Mouse (Mus musculus) cerebellum, adult 11-12 months (tissue): ENCODE data around the gene Cyb561d2.
"Not testable (repeated sequence)": the region's sequence is repeated elsewhere in the genome, so short reads cannot be mapped to it uniquely, and the experiment has no call there.

ENCODE experiments used
- DNase-seq: peaks from one replicate; pipeline ENCODE4 v3.0.0; 2022

Cyb561d2 gene

DNA sequence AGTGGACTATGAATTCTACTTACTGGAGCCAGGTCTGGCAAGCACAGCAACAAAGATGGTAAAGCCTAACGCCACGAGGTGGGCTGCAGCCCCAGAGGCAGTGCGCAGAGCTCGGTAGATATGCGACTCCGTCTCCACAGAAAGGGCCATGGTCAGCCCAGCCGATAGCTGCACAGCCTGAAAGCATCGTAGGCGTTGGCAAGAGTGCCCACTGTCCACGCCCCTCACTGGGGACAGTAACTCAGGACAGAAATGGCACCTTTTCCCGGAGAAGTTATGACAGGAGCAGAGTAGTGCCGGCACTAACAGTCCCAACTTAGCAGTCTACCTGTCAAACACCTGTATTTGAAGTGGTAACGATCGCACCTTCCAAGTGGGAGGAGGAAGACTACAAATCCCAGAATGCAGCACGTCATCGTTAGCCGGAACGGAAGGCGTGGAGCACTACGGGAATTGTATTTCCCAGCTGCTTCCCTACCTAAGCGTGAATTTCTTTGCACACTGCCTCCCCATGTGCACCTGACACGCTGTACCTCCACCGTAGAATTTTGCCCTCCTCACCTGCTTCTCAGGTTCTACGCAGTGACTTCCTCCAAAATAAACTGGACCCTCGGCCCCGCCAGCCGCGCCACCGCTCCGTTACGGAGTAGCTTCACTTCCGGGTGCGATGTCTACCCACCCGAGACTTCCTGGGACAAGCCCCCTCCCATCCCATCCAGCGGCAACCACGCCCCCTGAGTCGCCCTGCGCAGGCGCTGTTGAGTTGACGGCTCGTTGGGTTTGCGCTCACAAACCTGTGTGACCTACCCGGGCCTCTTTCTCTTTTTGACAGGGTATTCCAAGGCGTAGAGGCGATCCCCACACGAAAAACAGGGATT lies at the start of gene Cyb561d2, which contains the start of gene Nprl2:
Gene Cyb561d2 (minus strand): TSS at position 720 of the 878 bp plus-strand sequence.
Gene Nprl2 (plus strand): TSS at position 753 of the 878 bp plus-strand sequence.
- DNase-seq, result peak; percentile 93

DNA sequence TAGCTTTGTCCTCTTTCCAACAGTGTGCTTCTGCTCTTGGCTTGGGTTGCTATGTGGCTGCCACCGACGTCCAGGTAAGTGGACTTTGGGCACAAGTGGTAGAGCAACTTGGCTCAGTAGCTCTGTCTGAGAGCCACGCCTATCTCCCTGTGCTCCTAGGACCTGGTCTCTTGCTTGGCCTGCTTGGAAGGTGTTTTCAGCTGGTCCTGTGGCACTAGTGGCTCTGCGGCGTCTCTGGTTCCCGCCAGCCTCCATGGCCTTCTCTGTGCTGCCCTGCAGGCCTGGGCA lies 48.7 kb upstream of the Cyb561d2 start:
- DNase-seq, result no peak

DNA sequence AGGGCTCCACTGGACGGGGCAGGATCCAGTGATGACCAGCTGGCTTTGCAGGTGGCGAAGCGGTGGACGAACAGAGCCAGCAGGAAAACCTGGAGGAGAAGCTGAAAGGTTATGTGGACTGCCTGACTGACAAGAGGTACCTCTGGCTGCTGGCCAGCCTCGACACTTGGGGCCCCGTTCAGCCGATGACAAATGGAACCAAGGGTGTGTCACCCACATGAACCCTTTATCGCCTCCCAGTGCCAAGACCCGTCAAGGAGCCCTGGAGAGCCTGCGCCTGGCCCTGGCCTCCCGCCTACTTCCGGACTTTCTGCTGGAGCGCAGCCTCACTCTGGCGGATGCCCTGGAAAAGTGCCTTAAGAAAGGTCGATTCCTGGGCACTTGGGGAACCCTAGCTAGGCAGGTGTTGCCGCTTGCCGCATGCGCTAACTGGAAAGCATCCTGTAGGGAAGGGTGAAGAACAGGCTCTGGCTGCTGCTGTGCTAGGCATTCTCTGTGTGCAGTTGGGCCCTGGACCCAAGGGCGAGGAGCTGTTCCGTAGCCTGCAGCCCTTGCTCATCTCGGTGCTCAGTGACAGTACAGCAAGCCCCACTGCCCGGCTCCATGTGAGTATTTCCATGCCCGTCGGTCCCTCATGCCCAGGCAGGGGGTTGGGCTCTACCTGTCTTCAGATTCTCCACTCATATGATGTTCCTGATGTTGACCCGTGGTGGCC lies 48.2 kb upstream of the Cyb561d2 start:
- DNase-seq, result peak; percentile 76

DNA sequence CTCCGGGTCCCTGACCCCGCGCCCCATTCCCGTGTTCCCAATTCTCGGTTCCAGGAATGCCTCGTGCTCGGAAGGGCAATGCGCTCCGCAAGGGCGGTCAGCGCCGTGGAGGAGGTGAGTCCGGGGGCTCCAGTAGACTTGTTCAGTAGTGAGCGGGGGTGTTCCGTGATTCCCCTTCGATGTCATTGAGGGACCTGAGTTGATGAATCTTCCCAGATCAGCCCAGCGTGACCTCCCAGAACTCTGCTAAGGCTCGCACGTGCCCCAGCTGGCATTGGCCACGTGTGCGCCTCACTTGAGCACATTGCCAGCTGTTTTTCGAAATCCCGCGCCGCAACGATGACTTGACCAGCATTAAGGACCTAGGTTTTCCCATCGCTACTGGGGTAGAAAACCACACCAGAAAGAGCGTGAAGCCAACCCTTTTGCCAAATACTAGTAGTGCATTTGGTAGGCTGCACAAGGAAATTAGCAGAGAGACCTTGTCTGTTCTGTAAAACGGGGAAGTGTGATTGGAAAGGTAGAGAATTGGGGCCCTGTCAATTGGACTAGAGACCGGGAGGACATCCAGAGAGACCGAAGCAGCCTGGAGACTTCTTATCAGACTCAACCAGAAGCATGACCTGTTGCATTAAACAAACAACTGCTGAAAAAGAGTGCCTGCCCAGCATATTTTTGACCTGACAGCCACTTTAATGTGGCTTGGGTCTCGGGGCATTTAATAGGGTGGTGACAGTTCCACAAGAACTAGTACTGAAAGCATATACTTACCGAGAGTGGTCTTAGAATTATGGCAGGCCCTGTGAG lies 46.0 kb upstream of the Cyb561d2 start:
- no peak for DNase-seq

DNA sequence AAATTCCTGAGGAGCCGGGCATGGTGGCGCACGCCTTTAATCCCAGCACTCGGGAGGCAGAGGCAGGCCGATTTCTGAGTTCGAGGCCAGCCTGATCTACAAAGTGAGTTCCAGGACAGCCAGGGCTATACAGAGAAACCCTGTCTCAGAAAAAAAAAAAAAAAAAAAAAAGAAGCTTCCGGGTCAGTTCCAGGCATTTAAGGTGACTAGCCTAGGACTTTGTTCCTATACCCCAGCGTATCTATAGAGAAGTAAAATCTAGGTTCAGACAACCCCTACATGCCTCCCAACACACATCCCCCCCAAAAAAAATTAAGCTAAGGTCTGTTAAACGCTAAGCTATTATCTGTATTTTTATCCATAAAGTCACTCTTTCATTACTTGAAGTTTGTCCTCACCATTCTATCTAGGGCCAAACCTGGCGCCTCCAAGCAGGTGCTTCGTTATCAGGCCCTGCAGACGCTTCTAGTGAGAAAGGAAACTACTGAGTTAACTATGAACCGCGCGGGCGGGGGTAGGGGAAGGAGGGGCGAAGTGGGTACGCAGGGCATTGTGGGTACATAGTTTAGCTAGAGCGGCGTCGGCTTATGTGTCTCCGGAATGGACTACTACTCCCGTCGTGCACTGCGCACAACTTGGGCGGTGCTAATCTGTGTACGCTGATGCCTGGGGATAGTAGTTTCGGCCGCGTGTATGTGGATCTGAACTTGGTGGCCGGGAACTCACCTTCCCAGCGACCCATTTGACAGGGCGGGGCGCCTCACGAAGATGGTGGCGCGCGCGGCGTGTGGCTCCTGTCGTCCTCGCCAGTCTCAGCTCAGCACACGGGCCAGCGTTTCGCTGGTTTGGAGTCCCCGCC lies 45.2 kb upstream of the Cyb561d2 start, which contains the start of gene Ifrd2:
Gene Ifrd2 (plus strand): TSS at position 669 of the 859 bp plus-strand sequence.
- peak; percentile 99 for DNase-seq

DNA sequence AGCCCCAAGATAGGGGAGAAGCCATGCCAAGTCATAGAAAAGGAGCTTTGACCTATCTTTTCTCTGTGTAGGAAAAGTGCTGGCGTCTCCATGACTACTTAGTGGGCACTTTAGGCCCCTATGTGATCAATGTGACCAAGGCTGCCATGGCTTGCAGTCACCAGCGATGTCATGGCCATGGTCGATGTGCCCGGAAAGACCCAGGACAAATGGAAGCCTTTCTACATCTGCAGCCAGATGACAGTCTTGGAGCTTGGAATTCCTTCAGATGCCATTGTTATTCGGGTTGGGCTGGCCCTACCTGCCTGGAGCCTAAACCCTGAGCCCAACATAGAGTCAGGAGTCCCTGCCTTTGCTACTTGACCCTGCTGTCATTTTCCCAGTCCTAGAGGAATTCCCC lies 44.5 kb upstream of the Cyb561d2 start:
- peak; percentile 67 for DNase-seq

DNA sequence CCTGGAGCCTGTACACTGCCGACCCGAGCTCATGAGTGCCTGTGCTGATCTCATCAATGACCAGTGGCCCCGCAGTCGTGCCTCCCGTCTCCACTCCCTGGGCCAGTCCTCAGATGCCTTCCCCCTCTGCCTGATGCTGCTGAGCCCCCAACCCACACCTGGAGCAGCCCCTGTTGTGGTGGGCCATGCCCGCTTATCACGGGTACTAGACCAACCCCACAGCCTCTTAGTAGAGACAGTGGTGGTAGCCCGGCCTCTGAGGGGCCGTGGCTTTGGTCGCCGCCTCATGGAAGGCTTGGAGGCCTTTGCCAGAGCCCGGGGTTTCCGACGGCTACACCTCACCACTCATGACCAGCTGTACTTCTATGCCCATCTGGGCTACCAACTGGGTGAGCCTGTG lies 41.2 kb upstream of the Cyb561d2 start:
- DNase-seq, result no peak

DNA sequence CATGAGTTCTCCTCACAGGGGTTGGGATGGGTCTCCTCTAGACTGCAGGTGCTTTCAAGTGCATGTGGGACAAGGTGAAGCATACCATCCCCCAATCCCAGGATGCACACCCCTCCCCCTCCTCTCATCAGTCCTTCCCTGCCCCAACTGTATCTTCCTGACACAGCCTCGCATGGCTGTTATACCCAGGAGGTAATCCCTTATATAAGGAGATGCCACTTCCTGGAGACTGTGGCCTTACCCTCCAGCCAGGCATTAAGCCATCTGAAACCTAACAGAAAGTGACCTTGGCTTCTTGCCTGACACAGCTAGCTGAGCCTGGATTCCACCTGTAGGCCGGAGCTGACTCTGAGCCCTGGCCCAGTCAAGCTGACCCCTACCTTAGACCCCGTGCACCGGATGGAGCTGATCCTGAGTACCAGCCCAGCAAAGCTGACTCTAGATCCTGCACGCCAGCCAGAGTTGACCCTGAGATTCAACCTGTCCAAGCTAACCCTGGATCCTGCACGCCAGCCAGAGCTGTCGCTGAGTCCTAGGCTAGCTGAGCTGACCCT lies 40.6 kb upstream of the Cyb561d2 start:
- DNase-seq, result no peak

DNA sequence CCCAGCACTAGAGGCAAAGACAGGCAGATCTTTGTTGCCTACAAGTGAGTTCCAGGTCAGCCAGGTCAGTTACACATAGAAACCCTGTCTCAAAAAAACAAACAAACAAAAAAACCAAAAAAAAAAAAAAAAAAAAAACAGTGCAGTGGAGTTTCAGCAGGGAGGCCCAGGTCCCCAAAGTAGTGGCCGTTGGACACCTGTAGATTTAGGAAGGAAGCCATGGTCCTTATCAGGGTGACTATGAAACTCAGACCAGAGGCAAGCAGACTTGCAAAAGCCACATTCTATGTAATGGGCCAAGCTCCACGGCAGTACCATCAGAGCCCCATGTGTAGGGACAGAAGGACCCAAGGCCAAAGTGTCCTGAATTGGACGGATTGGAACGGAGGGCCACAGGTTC lies 39.6 kb upstream of the Cyb561d2 start:
- DNase-seq, result no peak

DNA sequence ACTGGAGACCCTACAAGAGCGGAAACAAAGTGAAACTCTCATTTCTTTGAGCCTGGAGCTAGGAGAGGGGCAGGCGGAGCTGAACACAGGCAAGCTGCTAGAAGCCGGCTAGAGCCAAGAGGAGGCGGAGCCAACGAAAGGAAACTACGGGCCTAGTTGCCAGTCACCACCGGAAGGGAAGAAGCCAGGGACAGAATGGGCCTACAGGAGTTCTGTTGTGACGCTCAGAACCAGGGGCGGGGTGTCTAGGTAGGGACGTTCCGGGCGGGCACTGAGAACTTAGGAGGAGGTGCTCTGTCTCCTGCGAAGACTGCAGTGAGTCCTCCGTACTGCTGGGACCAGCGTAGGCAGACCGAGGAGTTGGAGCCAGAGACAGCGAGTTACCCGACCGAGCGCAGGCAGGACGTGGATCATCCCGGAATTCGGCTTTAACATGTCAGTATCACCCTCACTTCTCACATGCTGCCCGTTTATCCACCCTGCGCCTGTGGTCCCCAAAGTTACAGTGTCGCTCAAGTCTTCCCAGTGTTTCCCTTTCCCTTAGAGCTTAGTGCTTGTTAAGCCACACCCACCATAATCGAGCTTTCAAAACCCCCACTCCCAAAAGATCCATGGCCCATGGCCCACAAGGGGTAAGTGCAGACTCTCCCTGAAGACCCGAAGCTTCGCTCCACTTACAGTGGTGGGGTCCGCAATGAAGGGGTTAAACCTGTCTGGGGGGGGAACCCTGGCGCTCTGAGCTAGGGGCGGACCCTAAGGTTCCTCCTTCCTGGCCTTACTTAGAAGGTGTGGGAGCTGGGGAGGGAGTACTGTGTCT lies 38.7 kb upstream of the Cyb561d2 start, which contains the start of gene Hyal3:
Gene Hyal3 (plus strand): TSS at position 318 of the 817 bp plus-strand sequence.
- peak; percentile 91 for DNase-seq

DNA sequence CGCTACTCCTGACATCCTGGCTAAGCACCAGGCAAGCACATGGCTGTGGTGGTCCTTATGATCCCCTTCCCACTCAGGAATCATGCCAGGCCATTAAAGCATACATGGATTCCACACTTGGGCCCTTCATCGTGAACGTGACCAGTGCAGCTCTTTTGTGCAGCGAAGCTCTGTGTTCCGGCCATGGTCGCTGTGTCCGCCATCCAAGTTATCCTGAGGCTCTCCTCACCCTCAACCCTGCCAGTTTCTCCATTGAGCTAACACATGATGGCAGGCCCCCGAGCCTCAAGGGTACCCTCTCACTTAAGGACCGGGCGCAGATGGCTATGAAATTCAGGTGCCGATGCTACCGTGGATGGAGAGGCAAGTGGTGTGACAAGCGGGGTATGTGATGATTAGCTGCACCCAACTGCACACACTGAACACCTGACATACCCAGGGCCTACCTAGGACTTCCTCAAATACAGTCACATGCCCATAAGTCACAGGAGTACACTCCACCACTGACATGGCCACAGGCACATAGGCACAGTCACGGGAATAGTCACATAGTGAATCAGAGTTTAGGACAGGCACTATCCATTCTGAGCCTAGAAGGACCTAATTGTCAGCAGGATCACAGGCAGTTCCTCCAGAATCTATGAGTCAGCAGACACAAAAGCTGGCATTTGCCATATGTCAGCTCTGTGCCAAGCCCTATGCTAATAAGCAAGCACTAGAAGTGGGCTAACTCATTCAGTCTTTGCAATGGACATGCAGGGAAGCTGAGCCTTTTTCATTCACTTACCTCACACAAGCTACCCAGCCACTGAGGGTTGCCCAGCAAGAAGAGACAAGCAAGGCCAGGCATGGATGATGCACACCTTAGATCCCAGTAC lies 37.3 kb upstream of the Cyb561d2 start:
- no peak for DNase-seq

DNA sequence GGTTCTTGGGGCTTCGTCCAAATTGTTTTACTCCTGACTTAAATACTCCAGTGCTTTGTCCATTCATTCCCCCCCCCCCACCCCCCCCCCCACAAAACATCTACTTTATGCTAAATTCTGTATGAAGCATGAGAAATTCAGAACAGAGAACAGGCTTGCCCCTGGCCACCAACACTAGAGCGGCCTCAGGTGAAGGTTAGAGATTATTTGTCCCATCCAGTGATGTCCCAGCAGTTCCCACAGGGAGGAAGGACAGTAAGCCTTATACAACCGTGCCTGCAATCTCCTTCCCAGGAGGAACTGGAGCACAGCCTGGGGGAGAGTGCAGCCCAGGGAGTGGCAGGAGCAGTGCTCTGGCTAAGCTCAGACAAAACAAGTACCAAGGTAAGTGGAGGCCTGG lies 36.6 kb upstream of the Cyb561d2 start, which contains the start of gene Naa80:
Gene Naa80 (plus strand): TSS at position 301 of the 400 bp plus-strand sequence.
- DNase-seq, result no peak

DNA sequence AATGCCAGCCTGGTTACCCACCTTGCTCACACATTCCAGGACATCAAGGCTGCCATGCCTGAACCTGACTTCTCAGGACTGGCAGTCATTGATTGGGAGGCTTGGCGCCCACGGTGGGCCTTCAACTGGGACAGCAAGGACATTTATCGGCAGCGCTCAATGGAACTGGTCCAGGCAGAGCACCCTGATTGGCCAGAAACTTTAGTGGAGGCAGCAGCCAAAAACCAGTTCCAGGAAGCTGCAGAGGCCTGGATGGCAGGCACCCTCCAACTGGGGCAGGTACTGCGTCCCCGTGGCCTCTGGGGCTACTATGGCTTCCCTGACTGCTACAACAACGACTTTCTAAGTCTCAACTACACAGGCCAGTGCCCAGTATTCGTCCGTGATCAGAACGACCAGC lies 35.9 kb upstream of the Cyb561d2 start:
- DNase-seq, result no peak

DNA sequence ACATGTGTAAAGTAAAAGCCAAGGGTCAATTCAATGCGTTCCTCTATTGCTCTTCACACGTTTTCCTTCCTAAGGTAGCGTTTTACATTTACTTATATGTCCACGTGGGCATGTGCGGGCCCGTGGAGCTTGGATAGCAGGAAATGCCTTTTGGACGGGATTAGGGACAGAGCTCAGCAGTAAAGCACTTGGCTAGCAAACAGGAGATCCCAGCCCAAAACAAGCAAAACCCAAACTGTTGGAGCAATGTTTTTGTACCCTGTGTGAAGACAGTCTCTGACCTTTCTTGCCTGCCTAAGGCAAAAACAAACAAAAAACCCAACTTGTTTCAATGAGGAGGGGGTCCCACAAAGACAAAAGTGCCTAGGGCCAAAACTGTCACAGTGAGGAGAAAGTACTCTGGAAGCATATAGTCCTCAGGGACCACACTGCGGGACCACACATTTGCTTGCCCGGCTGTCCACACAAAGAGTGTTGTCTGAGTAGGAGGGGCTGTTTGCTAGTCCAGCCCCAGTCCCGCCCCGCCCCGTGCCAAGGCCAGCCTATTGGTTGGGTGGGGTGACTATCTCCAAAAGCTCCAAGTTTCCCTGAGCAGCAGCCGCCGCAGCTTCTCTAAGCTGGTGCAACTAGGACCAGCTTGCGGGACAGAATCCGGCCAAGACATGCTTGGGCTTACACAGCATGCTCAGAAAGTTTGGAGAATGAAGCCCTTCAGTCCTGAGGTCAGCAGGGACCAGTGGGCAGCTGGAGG lies 34.5 kb upstream of the Cyb561d2 start, which contains the start of gene Hyal1:
Gene Hyal1 (plus strand): TSS at position 571 of the 751 bp plus-strand sequence.
- DNase-seq, result no peak

DNA sequence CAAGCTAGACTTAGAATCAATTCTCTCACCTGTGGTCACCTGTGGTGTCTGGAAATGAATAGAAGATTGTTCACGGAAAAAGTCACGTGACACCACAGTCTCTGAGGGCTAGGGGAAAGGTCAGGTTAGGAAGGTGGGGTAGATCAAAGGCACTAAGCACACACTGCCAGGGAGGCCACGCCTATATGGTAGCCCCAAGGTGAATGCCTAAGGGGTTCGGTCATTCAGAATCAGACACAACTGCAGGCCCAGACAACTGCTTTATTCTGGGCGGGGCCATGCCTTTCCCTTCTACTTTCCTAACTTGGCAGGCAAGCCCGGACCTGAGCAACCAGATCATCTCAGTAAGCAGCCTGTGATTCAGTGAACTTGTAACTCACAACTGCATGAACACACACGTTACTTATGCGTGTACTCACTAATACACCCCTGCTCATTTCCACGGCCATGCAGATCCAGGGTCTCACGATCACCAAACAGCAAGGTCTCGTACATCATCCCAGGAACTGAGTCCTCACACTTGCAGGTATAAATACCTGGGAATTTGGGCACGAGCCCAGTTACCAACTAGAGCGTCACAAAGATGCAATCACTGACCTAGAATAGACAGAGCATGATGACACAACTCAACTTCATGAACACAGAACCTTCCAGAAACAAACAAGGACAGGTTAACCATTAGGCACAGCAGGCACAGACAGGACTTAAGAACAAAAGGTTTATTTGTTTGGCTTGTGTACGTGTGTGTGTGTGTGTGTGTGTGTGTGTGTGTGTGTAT lies 33.8 kb upstream of the Cyb561d2 start:
- DNase-seq, result no peak

DNA sequence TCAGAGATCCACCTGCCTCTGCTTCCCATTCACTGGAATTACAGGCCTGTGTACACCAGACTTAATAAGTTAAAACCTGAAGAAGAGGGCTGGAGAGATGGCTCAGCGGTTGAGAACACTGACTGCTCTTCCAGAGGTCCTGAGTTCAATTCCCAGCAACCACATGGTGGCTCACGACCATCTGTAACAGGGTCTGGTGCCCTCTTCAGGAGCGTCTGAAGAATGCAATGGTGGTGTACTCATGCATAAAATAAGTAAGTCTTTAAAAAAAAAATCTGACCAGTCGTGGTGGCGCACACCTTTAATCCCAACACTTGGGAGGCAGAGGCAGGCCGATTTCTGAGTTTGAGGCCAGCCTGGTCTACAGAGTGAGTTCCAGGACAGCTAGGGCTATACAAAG lies 31.8 kb upstream of the Cyb561d2 start:
- not testable (repeated sequence) for DNase-seq

DNA sequence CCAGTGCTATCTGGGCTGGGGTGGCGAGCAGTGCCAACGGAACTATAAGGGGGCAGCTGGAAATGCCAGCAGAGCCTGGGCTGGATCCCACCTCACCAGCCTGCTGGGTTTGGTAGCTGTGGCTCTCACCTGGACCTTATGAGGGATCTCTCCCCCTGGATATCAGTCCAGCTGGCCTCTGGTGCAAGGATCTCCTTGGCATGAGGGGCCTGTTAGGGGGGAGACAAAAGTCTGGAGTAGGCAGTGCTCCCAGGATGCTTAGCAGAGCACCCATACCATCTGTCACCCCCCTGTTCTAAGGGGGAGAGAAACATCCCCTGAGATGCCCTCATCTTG lies 30.3 kb upstream of the Cyb561d2 start:
- no peak for DNase-seq
